11 mouse cellular contexts compared by ENCODE assay signal in the genomic region with DNA sequence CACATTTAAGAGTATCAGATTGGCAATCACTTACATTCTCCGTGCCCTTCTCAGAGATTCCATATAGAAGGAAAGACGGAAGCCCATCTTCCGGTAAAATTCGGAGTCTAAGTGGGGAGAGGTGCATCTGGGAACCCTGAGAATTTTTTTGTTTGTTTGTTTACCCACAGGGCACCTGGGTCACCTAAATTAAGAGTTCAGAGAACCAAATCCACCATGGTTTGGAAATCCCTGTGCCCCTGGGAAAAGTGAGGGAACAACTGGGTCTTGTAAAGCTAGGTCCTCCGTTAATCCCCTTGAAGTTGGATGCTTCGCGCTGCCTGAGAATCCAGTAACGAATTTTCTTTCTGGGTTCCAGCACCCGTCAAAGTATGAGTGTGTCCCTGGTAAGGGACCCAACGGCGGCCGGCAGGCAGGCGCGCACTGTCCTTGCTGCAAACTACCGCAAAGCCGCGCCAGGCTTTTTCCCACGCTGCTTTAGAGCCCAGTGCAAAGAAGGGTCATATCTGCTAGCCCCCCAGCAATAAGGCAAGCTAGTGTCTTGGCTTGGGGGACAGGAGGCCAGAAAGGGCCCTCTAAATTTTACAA. TPM values are rescaled to one million over a fixed set of nuclear protein-coding genes. Genes with fewer than 3 reads are reported as not detected.
DNase-seq lines count a peak whose midpoint lies in the region; ATAC-seq and TF ChIP-seq lines count a peak whose summit lies in the region.
"Had no signal": no experiment of that assay in that cellular context is flagged by ENCODE, and none has a peak within 500 bp of the region (broad histone marks: within the 10 kb centered on the region; RNA-seq: fewer than 3 reads in every experiment).

No protein-coding gene starts in this region.

- H3K27ac ChIP-seq in kidney, embryonic 16.5 days (ENCODE audit: low read length) = no peak overlapping the region
- H3K27ac ChIP-seq in intestine, postnatal 0 days (ENCODE audit: low read depth, low read length) = peak overlapping the region; percentile 64
- H3K27ac ChIP-seq in neural tube, embryonic 12.5 days = no peak overlapping the region
- H3K27ac ChIP-seq: hindbrain, embryonic 15.5 days had no signal

- H3K4me2 ChIP-seq in kidney, embryonic 16.5 days (replicated peaks; ENCODE audit: low read depth, low read length) = peak overlapping the region; percentile 89
- H3K4me2 ChIP-seq in intestine, postnatal 0 days (replicated peaks; ENCODE audit: low read depth) = peak overlapping the region; percentile 77
- peak overlapping the region; percentile 31 for H3K4me2 ChIP-seq in neural tube, embryonic 12.5 days (replicated peaks)
- H3K4me2 ChIP-seq: hindbrain, embryonic 15.5 days had no signal

- WGBS in kidney, embryonic 16.5 days = 2% methylated on average over 18 of the region's 18 CpGs
- 10% methylated on average over 18 of the region's 18 CpGs for whole genome bisulfite sequencing in intestine, postnatal 0 days
- 1% methylated on average over 18 of the region's 18 CpGs for WGBS in neural tube, embryonic 12.5 days

- no peak overlapping the region for H3K9ac ChIP-seq in kidney, embryonic 16.5 days (replicated peaks; ENCODE audit: low read length)
- H3K9ac ChIP-seq in intestine, postnatal 0 days (ENCODE audit: low read depth, low read length) = peak overlapping the region; percentile 81
- H3K9ac ChIP-seq in neural tube, embryonic 12.5 days = no peak overlapping the region
- H3K9ac ChIP-seq: hindbrain, embryonic 15.5 days had no signal

- no peak for DNase-seq in kidney, postnatal 10 days
- DNase-seq in embryo, embryonic 9.5 days (ENCODE audit: extremely low spot score) = peak; percentile 55
- DNase-seq in spleen, postnatal 10 days (ENCODE audit: low spot score in 2 of 2) = no peak
- no peak for DNase-seq in urinary bladder, postnatal 14 days (ENCODE audit: low spot score)
- no peak for DNase-seq in layer of hippocampus, adult 9-11 months
- DNase-seq: cerebellum, adult 18-20 months had no signal

- H3K27me3 ChIP-seq in kidney, embryonic 16.5 days (ENCODE audit: insufficient read depth, low read length) = peaks cover 73% of the 10 kb centered on the region
- H3K27me3 ChIP-seq in intestine, postnatal 0 days (replicated peaks; ENCODE audit: control insufficient read depth, insufficient read depth, low read length) = 0 out of 2 replicates have a peak, but pooled peaks cover 6% of the 10 kb centered on the region
- H3K27me3 ChIP-seq in neural tube, embryonic 12.5 days (replicated peaks) = peaks cover 84% of the 10 kb centered on the region

- no peaks in the 10 kb centered on the region for H3K36me3 ChIP-seq in kidney, embryonic 16.5 days (ENCODE audit: insufficient read depth, low read length)
- H3K36me3 ChIP-seq in intestine, postnatal 0 days (ENCODE audit: control insufficient read depth, insufficient read depth) = no peaks in the 10 kb centered on the region
- no peaks in the 10 kb centered on the region for H3K36me3 ChIP-seq in neural tube, embryonic 12.5 days
- H3K36me3 ChIP-seq: hindbrain, embryonic 15.5 days had no signal

- peak overlapping the region; percentile 15 for H3K4me3 ChIP-seq in kidney, embryonic 16.5 days (ENCODE audit: low read length)
- H3K4me3 ChIP-seq in intestine, postnatal 0 days (ENCODE audit: low read depth, low read length) = peak overlapping the region; percentile 75
- H3K4me3 ChIP-seq in neural tube, embryonic 12.5 days = peak overlapping the region; percentile 18; the same call in 1 of the 2 replicates
- H3K4me3 ChIP-seq: hindbrain, embryonic 15.5 days had no signal

- peaks cover 21% of the 10 kb centered on the region for H3K4me1 ChIP-seq in kidney, embryonic 16.5 days (ENCODE audit: insufficient read depth, low read length)
- no peaks in the 10 kb centered on the region; the same call in 1 of the 2 replicates for H3K4me1 ChIP-seq in intestine, postnatal 0 days (replicated peaks; ENCODE audit: control insufficient read depth, insufficient read depth, low read length)
- peaks cover 18% of the 10 kb centered on the region for H3K4me1 ChIP-seq in neural tube, embryonic 12.5 days

- no peak for ATAC-seq in kidney, embryonic 16.5 days (ENCODE audit: low FRiP score, low TSS enrichment)
- no peak for ATAC-seq in intestine, postnatal 0 days
- no peak for ATAC-seq in neural tube, embryonic 12.5 days (ENCODE audit: low FRiP score, low read depth)
- ATAC-seq: Patski had no signal

- TF ChIP-seq CTCF in intestine, postnatal 0 days (IDR thresholded peaks at IDR 0.05; ENCODE audit: low read depth) = no peak

- peaks cover 4% of the 10 kb centered on the region for H3K9me3 ChIP-seq in kidney, embryonic 16.5 days (ENCODE audit: low read length)
- no peaks in the 10 kb centered on the region for H3K9me3 ChIP-seq in intestine, postnatal 0 days (ENCODE audit: control insufficient read depth)
- H3K9me3 ChIP-seq in neural tube, embryonic 12.5 days = no peaks in the 10 kb centered on the region

RNA-seq across cellular contexts. Expression of a gene that starts 13.3 kb away (rescaled TPM):
- 0.53 and 0.70 TPM in 2 replicates for polyA plus RNA-seq in kidney, embryonic 16.5 days (2015; fragmentation: Nextera tagmentation; extraction: Ambion mirVana)
- 3.9 and 4.9 TPM in 2 replicates for polyA plus RNA-seq in intestine, postnatal 0 days (2015; fragmentation: Nextera tagmentation; extraction: Ambion mirVana)
- 1.3 and 1.8 TPM in 2 replicates for polyA plus RNA-seq in neural tube, embryonic 12.5 days (2016; fragmentation: Nextera tagmentation; extraction: Ambion mirVana)

Comparison
In these comparisons a context has a peak if more than half of its experiments do, and no peak if none do; other contexts are left out.
1. H3K4me2 ChIP-seq: peak in every context shown above with its lines; median percentile 89 in kidney, embryonic 16.5 days; 77 in intestine, postnatal 0 days; 31 in neural tube, embryonic 12.5 days.
2. H3K4me3 ChIP-seq: peak in every context shown above with its lines; median percentile 75 in intestine, postnatal 0 days; 18 in neural tube, embryonic 12.5 days; 15 in kidney, embryonic 16.5 days.